Mouse (Mus musculus): ENCODE data around the gene Krt77. TPM values are rescaled to one million over a fixed set of nuclear protein-coding genes. Genes with fewer than 3 reads are reported as not detected.

Gene Krt77
- polyA plus RNA-seq, 1 experiment from 2014 or later: 0.10 TPM

DNA sequence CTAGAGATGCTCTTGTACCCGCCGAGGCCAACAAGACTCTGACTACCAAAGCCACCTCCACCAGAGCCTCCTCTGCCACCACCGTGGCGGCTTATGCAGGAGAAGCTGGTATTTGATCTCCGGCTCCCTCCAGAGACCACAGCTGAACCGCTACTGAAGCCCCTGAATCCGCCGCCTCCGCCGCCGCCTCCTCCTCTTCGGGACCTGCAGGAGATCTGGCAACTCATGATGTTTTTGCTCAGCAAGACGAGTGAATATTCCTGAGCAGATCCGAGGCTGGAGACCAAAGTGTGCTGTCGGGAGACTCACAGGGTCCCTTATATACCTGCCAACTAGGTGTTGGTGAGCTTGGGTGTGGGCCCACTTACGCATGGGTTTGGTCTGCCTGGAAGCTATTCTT lies 51.6 kb downstream of the Krt77 start, which contains the start of gene Krt2:
TSS of gene Krt2 (minus strand) at position 295 of the 400 bp plus-strand sequence.
- Histone ChIP-seq H3K4me1 (replicated peaks) (no peaks in the 10 kb centered on the region), H3K9me3 (no peaks in the 10 kb centered on the region), H3K4me2 (no peak within 1 kb of the TSS), H3K36me3 (no peaks in the 10 kb centered on the region), H3K9ac (no peak within 1 kb of the TSS), H3K4me3 (no peak within 1 kb of the TSS), H3K27ac (no peak within 1 kb of the TSS), H3K27me3 (no peaks in the 10 kb centered on the region)
- 84% methylated on average over 16 of the region's 16 CpGs for WGBS
- no peak for ATAC-seq (ENCODE audit: low FRiP score)

Small RNA genes lying within 50 kb of the gene (microRNA-seq; reads per million reads assigned to microRNA genes)
- not detected for gene Gm44356

Other genes with a start within 250 kb of the Krt77 start
- gene Gm5414, start 241.5 kb downstream of the Krt77 start, polyA plus RNA-seq (2015; fragmentation: Nextera tagmentation; extraction: Ambion mirVana): not detected in 2 replicates
- not detected in 2 replicates for gene Gm5478, start 222.3 kb downstream of the Krt77 start, polyA plus RNA-seq (2015; fragmentation: Nextera tagmentation; extraction: Ambion mirVana)
- gene Krt6b, start 189.4 kb downstream of the Krt77 start, polyA plus RNA-seq (2015; fragmentation: Nextera tagmentation; extraction: Ambion mirVana): not detected in 2 replicates
- gene Krt6a, start 175.4 kb downstream of the Krt77 start, polyA plus RNA-seq (2015; fragmentation: Nextera tagmentation; extraction: Ambion mirVana): not detected in 2 replicates
- 0.12 and 0.38 TPM in 2 replicates for gene Krt5, start 156.8 kb downstream of the Krt77 start, polyA plus RNA-seq (2015; fragmentation: Nextera tagmentation; extraction: Ambion mirVana)
- 0.31 and 0.45 TPM in 2 replicates for gene Krt71, start 126.6 kb downstream of the Krt77 start, polyA plus RNA-seq (2015; fragmentation: Nextera tagmentation; extraction: Ambion mirVana)
- not detected in 2 replicates for gene Krt72, start 83.2 kb downstream of the Krt77 start, polyA plus RNA-seq (2015; fragmentation: Nextera tagmentation; extraction: Ambion mirVana)
- 1.6 and 2.4 TPM in 2 replicates for gene Krt73, start 67.4 kb downstream of the Krt77 start, polyA plus RNA-seq (2015; fragmentation: Nextera tagmentation; extraction: Ambion mirVana)
- gene Krt2, start 51.5 kb downstream of the Krt77 start, polyA plus RNA-seq (2015; fragmentation: Nextera tagmentation; extraction: Ambion mirVana): not detected in 2 replicates
- gene Krt1, start 18.9 kb downstream of the Krt77 start, polyA plus RNA-seq (2015; fragmentation: Nextera tagmentation; extraction: Ambion mirVana): 7.6 TPM in 2 replicates
- gene Krt76, start 23.2 kb upstream of the Krt77 start, polyA plus RNA-seq (2015; fragmentation: Nextera tagmentation; extraction: Ambion mirVana): not detected in 2 replicates
- not detected in 2 replicates for gene Krt4, start 55.0 kb upstream of the Krt77 start, polyA plus RNA-seq (2015; fragmentation: Nextera tagmentation; extraction: Ambion mirVana)
- 0.12 and 0.23 TPM in 2 replicates for gene Krt79, start 70.6 kb upstream of the Krt77 start, polyA plus RNA-seq (2015; fragmentation: Nextera tagmentation; extraction: Ambion mirVana)
- not detected in 2 replicates for gene Krt78, start 84.6 kb upstream of the Krt77 start, polyA plus RNA-seq (2015; fragmentation: Nextera tagmentation; extraction: Ambion mirVana)
- gene Krt8, start 134.8 kb upstream of the Krt77 start, polyA plus RNA-seq (2015; fragmentation: Nextera tagmentation; extraction: Ambion mirVana): 4.0 and 6.2 TPM in 2 replicates
- 7.6 and 14.2 TPM in 2 replicates for gene Krt18, start 158.5 kb upstream of the Krt77 start, polyA plus RNA-seq (2015; fragmentation: Nextera tagmentation; extraction: Ambion mirVana)
- gene Eif4b, start 204.1 kb upstream of the Krt77 start, polyA plus RNA-seq (2015; fragmentation: Nextera tagmentation; extraction: Ambion mirVana): 82.3 and 82.9 TPM in 2 replicates
- 8.3 and 9.3 TPM in 2 replicates for gene Tns2, start 230.7 kb upstream of the Krt77 start, polyA plus RNA-seq (2015; fragmentation: Nextera tagmentation; extraction: Ambion mirVana)